Mouse (Mus musculus) heart, embryonic 14.5 days (tissue): ENCODE measurements around the gene Fancc. TPM values are rescaled to one million over a fixed set of nuclear protein-coding genes. Genes with fewer than 3 reads are reported as not detected.

ENCODE experiments used
- ATAC-seq: fragments of 200-750 bp; cut with Nextera tagmentation; 2 replicates; pipeline ENCODE4 v1.8.0; 2017; ENCODE audit warnings: low read depth, moderate TSS enrichment; ENCODE audit not compliant: insufficient number of reproducible peaks, insufficient read depth, low FRiP score
- H3K27ac ChIP-seq, 2 experiments: fragments of 200-500 bp in 1 of 2; fragments of 300-500 bp in 1 of 2; sonication (generic) in 1 of 2; replicated peaks in 1 of 2; 2 replicates each; pipeline ENCODE4 v1.5.1; 2012 to 2014; ENCODE audit warnings: low read depth in 2 of 2, low read length in 2 of 2, control low read depth in 1 of 2, mild to moderate bottlenecking in 1 of 2, mixed read lengths in 1 of 2; ENCODE audit not compliant: control insufficient read depth in 1 of 2, insufficient read depth in 1 of 2
- H3K27me3 ChIP-seq: fragments of 300-500 bp; sonication (generic); 2 replicates; pipeline ENCODE4 v1.6.1; 2014; ENCODE audit warnings: mild to moderate bottlenecking, low read length, control low read depth; ENCODE audit not compliant: control insufficient read depth, insufficient read depth
- H3K36me3 ChIP-seq: fragments of 300-500 bp; sonication (generic); 2 replicates; pipeline ENCODE4 v1.6.1; 2014; ENCODE audit warnings: mild to moderate bottlenecking, control low read depth, low read length, mixed read lengths; ENCODE audit not compliant: control insufficient read depth, insufficient read depth
- H3K4me1 ChIP-seq, 2 experiments: fragments of 200-500 bp in 1 of 2; fragments of 300-500 bp in 1 of 2; sonication (generic) in 1 of 2; 2 replicates each; pipeline ENCODE4 v1.6.1; 2012 to 2014; ENCODE audit warnings: low read length in 2 of 2, control low read depth in 1 of 2, mixed read lengths in 1 of 2; ENCODE audit not compliant: control insufficient read depth in 2 of 2, insufficient read depth in 2 of 2
- H3K4me2 ChIP-seq: fragments of 300-500 bp; sonication (generic); 2 replicates; pipeline ENCODE4 v1.6.1; 2014; ENCODE audit warnings: mild to moderate bottlenecking, low read length
- H3K4me3 ChIP-seq, 2 experiments: fragments of 200-500 bp in 1 of 2; fragments of 300-500 bp in 1 of 2; sonication (generic) in 1 of 2; 2 replicates each; pipeline ENCODE4 v1.5.1; 2012 to 2014; ENCODE audit warnings: low read length in 2 of 2, mild to moderate bottlenecking in 2 of 2, control low read depth in 1 of 2, low read depth in 1 of 2, moderate library complexity in 1 of 2; ENCODE audit not compliant: control insufficient read depth in 1 of 2, insufficient read depth in 1 of 2
- H3K9ac ChIP-seq: fragments of 300-500 bp; sonication (generic); 2 replicates; pipeline ENCODE4 v1.6.1; 2014; ENCODE audit warnings: mild to moderate bottlenecking, low read length
- H3K9me3 ChIP-seq: fragments of 300-500 bp; sonication (generic); 2 replicates; pipeline ENCODE4 v1.6.1; 2016; ENCODE audit warnings: low read length, control low read depth; ENCODE audit not compliant: control insufficient read depth
- WGBS: fragments of 180-500 bp; shearing (Covaris S2); extraction: QIAGEN DNeasy Blood & Tissue Kit; methylation state at CpG from one replicate; pipeline ENCODE4 v1.1.7; 2014; 5-methylcytosine and 5-hydroxymethylcytosine counted together
- microRNA counts: library from miRNA; unstranded; fragments of <30 nt; microRNA quantifications from one replicate; lab custom pipeline; 2016
- microRNA-seq: library from miRNA; unstranded; fragments of <30 nt; microRNA quantifications from one replicate; pipeline ENCODE4, GENCODE M21; 2016
- polyA plus RNA-seq: library from polyadenylated mRNA; unstranded; fragments of >200 nt; fragmentation: Nextera tagmentation; extraction: Ambion mirVana; gene quantifications from 2 replicates; pipeline ENCODE4 v1.2.1, GENCODE M21; 2014

Fancc gene
- polyA plus RNA-seq, 1 experiment from 2014 or later, result 15.5 TPM

DNA sequence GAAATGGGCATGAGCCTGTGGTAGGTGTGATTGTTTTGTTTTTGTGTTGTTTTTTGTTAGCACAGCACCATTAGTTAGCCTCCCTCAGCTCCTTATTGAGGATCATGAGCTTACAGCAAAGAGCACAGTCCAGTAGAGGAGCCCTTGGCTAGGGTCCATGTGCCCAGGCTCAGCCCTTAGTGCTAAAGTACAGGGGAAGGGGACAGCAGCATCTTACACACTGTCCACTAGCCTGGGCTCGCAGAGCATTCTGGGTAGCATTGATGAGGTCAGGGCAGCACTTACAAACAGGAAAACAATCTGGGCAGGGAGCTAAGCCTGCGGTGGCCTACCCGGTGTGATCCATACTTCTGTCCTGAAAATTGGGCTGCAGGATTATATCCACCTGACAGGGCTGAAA is 261.5 kb downstream of the Fancc start:
- WGBS, result 78% methylated on average over 3 of the region's 3 CpGs
- Histone ChIP-seq H3K4me1 (peaks cover 12 to 25% of the 10 kb centered on the region in 2 experiments), H3K9ac (no peak overlapping the region), H3K9me3 (no peaks in the 10 kb centered on the region), H3K36me3 (no peaks in the 10 kb centered on the region), H3K27ac (no peak overlapping the region), H3K4me3 (no peak overlapping the region), H3K4me2 (no peak overlapping the region), H3K27me3 (no peaks in the 10 kb centered on the region)
- no peak for ATAC-seq

MicroRNAs within 50 kb of the gene (microRNA counts, 519-probe panel; counts per million panel counts)
- microRNA mmu-miR-23b (lab: Ali Mortazavi, UCI) (5,833 counts per million, percentile 87 among the panel's probes with 10 or more counts), microRNA mmu-miR-24 (lab: Ali Mortazavi, UCI) (6,361 counts per million, percentile 90 among the panel's probes with 10 or more counts), microRNA mmu-miR-27b (lab: Ali Mortazavi, UCI) (3,065 counts per million, percentile 72 among the panel's probes with 10 or more counts)

Small RNA genes within 50 kb of the gene (microRNA-seq; reads per million reads assigned to microRNA genes)
- gene Mir23b (25,592 reads per million, percentile 97 among the genes with 10 or more reads in this experiment), gene Mir24-1 (not detected), gene Mir27b (1,502 reads per million, percentile 80 among the genes with 10 or more reads in this experiment), gene Mir3074-1 (not detected)

Other genes with a start within 250 kb of the Fancc start
- gene Ptch1, start 76.3 kb upstream of the Fancc start, polyA plus RNA-seq, result 8.4 and 9.0 TPM in 2 replicates